In the genomic region with DNA sequence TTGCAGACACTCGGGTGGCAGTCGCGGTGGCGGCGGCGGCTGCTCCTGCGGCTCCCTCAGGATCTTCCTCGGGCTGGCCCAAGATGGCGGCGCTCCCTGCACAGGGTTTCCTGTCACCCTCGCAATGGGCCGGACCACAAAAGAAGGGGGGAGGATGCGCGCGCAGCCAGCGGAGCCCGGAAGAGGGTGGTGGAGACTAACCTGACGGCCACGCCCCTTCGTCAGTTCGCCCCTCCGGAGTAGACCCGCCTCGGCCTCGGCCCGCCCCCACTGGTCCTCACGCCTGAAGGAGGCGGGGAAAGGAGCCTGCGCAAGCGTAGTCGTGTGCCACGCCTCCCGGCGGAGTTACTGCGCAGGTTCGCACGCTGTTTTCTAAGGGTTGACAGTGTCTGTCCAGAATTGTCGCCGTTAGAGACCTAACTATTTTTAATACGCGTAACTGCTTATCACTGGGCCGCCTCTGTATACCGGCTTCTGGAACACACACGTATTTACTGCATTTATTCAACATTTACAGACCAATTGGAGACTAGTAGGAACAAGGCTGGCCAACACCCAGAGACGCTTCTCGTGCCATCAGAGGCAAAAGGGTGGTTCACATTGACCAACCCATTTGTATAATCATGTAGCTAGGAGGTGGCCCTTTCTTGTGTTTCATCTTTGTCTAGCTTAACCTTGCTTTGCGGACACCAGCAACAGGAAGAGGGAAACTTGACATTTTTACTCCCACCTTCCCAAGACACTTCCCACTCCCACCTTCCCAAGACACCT, we compare ENCODE assay signal across 8 mouse cellular contexts. TPM values are rescaled to one million over a fixed set of nuclear protein-coding genes. Genes with fewer than 3 reads are reported as not detected.
A peak's percentile ranks its signal among the peaks of the same experiment; 100 is the strongest.
DNase-seq lines count a peak whose midpoint lies in the region; ATAC-seq and TF ChIP-seq lines count a peak whose summit lies in the region.

TSS of gene Rab14 (minus strand) at position 223 of the 771 bp plus-strand sequence.

- ATAC-seq in activated CD4-positive, CD25-positive, alpha-beta regulatory T cell, adult 4 months: peak; percentile 90

- peaks cover 18% of the 10 kb centered on the region for H3K36me3 ChIP-seq in megakaryocyte, embryonic 14.5 days (replicated peaks; ENCODE audit: low read length)

- H3K27ac ChIP-seq in cortical plate, adult 2 months (ENCODE audit: insufficient read depth, low read length): peak within 1 kb of the TSS; percentile 94

- no peaks in the 10 kb centered on the region for H3K27me3 ChIP-seq in megakaryocyte, embryonic 14.5 days (replicated peaks)

- peaks cover 6% of the 10 kb centered on the region for H3K4me1 ChIP-seq in cortical plate, adult 2 months (ENCODE audit: control insufficient read depth, insufficient read depth, low read length)
- H3K4me1 ChIP-seq in megakaryocyte, embryonic 14.5 days: peaks cover 68% of the 10 kb centered on the region

- H3K4me3 ChIP-seq in cortical plate, adult 2 months (ENCODE audit: insufficient read depth, low read length): peak within 1 kb of the TSS; percentile 38
- H3K4me3 ChIP-seq in megakaryocyte, embryonic 14.5 days (replicated peaks): peak within 1 kb of the TSS; percentile 99

- TF ChIP-seq CTCF in cortical plate, adult 2 months (IDR thresholded peaks at IDR 0.05; ENCODE audit: extremely low read depth, insufficient read depth, low read length): no peak

- H3K9me3 ChIP-seq in megakaryocyte, embryonic 14.5 days: no peaks in the 10 kb centered on the region

- TF ChIP-seq POLR2A in cortical plate, adult 2 months (IDR thresholded peaks at IDR 0.05; ENCODE audit: extremely low read depth, insufficient read depth, low read length): peak; percentile 96

- DNase-seq in gastrocnemius, adult 8-10 months (ENCODE audit: low spot score in 2 of 2): peak; percentile 99 to 100
- peak; percentile 95 for DNase-seq in hindlimb bud, embryonic 11.5 days (ENCODE audit: extremely low spot score, low read depth, low spot score)
- peak; percentile 98 to 99 for DNase-seq in left cerebral cortex, adult 8-10 months (ENCODE audit: low spot score in 2 of 2)
- peak; percentile 100 for DNase-seq in right cerebral cortex, postnatal 10 days (ENCODE audit: low spot score in 2 of 2)
- peak; percentile 99 for DNase-seq in urinary bladder, postnatal 25 days (ENCODE audit: low spot score)

RNA-seq across cellular contexts. Expression of gene Rab14, which starts in this region (rescaled TPM):
- polyA plus RNA-seq in activated CD4-positive, CD25-positive, alpha-beta regulatory T cell, adult 4 months (2017; shearing (Covaris generic)): 100 to 1,000 TPM in 1 of 2 experiments, 10 to 100 TPM in 1; 90.7 to 129 TPM
- 166 and 169 TPM in 2 replicates for polyA plus RNA-seq in cortical plate, adult 2 months (2012; rRNA removed)
- total RNA-seq in gastrocnemius, adult 8-10 months (2022): 10 to 100 TPM; 70.2 to 83.8 (median 76.1) TPM
- 100 to 1,000 TPM; 221 to 237 (median 224) TPM for total RNA-seq in left cerebral cortex, adult 8-10 months (2022)
- 1,333 and 3,452 TPM in 2 replicates for polyA plus RNA-seq in megakaryocyte, embryonic 14.5 days (2012; ENCODE audit: insufficient read depth, low replicate concordance)

Comparison
In these comparisons a context has a peak if more than half of its experiments do, and no peak if none do; other contexts are left out.
1. Peak in every context shown above with its lines: DNase-seq, ATAC-seq, H3K4me3 ChIP-seq and H3K27ac ChIP-seq.